Mouse (Mus musculus) spleen, embryonic (tissue): Measurements from ENCODE around the gene U2af1l4.

Source experiments
- CTCF ChIA-PET: fragments of 350-600 bp; sonication (Branson Sonifier 250); formaldehyde crosslinking; loops from one replicate; lab custom pipeline; 2022; lab: Charles Lee

Gene U2af1l4

GRCm38 (mm10) chr7:30552102-30553020, 10.7 kb upstream of the U2af1l4 start, which contains the start of the genes Hspb6 and Proser3:
Hspb6 (plus strand) TSS chr7:30552178.
Proser3 (minus strand) TSS chr7:30552299.
- CTCF ChIA-PET, result interaction anchor here (0.6 kb wide), 1 partner anchor 73 kb away, joined by 4 read pairs; no protein-coding TSS in a partner anchor

- CTCF ChIA-PET, result no interaction called here
Measured at GRCm38 (mm10) chr7:30553021-30553589, 10.0 kb upstream of the U2af1l4 start.

- CTCF ChIA-PET, result no interaction called here
Measured at GRCm38 (mm10) chr7:30553810-30554584, 9.1 kb upstream of the U2af1l4 start.

- CTCF ChIA-PET, result no interaction called here
Measured at GRCm38 (mm10) chr7:30556894-30557536, 6.1 kb upstream of the U2af1l4 start.

GRCm38 (mm10) chr7:30557901-30558514, 5.1 kb upstream of the U2af1l4 start:
- CTCF ChIA-PET, result no interaction called here

- CTCF ChIA-PET, result no interaction called here
Measured at GRCm38 (mm10) chr7:30558656-30559442, 4.3 kb upstream of the U2af1l4 start.

GRCm38 (mm10) chr7:30559443-30559954, 3.6 kb upstream of the U2af1l4 start, which contains the start of gene Lin37:
Lin37 (minus strand) TSS chr7:30559838.
- CTCF ChIA-PET, result no interaction called here

GRCm38 (mm10) chr7:30560296-30560695, 2.8 kb upstream of the U2af1l4 start:
- CTCF ChIA-PET, result no interaction called here

GRCm38 (mm10) chr7:30562526-30563116, 480 bp upstream of the U2af1l4 start:
- CTCF ChIA-PET, result interaction anchor here (0.7 kb wide), 4 partner anchors 30 to 212 kb away, joined by 5 to 15 read pairs (median 10); no protein-coding TSS in a partner anchor

- CTCF ChIA-PET, result no interaction called here
Measured at GRCm38 (mm10) chr7:30563906-30564280, 792 bp downstream of the U2af1l4 start.

GRCm38 (mm10) chr7:30564970-30565571, 2.0 kb downstream of the U2af1l4 start, which contains the start of gene Igflr1:
Igflr1 (plus strand) TSS chr7:30565427.
- CTCF ChIA-PET, result no interaction called here

- CTCF ChIA-PET, result no interaction called here
Measured at GRCm38 (mm10) chr7:30566033-30566432, 2.9 kb downstream of the U2af1l4 start.

- CTCF ChIA-PET, result interaction anchor here (0.5 to 0.6 kb wide), 2 partner anchors 101 to 435 kb away, joined by 3 to 4 read pairs; no protein-coding TSS in a partner anchor
Measured at GRCm38 (mm10) chr7:30567555-30567954, 4.5 kb downstream of the U2af1l4 start.

- CTCF ChIA-PET, result interaction anchor here (0.5 kb wide), 1 partner anchor 173 kb away, joined by 3 read pairs; no protein-coding TSS in a partner anchor
Measured at GRCm38 (mm10) chr7:30572389-30572788, 9.3 kb downstream of the U2af1l4 start.

- CTCF ChIA-PET, result no interaction called here
Measured at GRCm38 (mm10) chr7:30572969-30573368, 9.9 kb downstream of the U2af1l4 start.

GRCm38 (mm10) chr7:30579950-30580349, 16.8 kb downstream of the U2af1l4 start:
- CTCF ChIA-PET, result no interaction called here

GRCm38 (mm10) chr7:30581547-30581946, 18.4 kb downstream of the U2af1l4 start:
- CTCF ChIA-PET, result no interaction called here

- CTCF ChIA-PET, result no interaction called here
Measured at GRCm38 (mm10) chr7:30584339-30584738, 21.2 kb downstream of the U2af1l4 start.

- CTCF ChIA-PET, result interaction anchor here (0.6 kb wide), 1 partner anchor 62 kb away, joined by 12 read pairs; no protein-coding TSS in a partner anchor
Measured at GRCm38 (mm10) chr7:30585170-30585569, 22.1 kb downstream of the U2af1l4 start.
